Mouse (Mus musculus): Measurements from ENCODE around the gene Kif9.
A peak's percentile ranks its signal among the peaks of the same experiment; 100 is the strongest.

Kif9 gene

DNA sequence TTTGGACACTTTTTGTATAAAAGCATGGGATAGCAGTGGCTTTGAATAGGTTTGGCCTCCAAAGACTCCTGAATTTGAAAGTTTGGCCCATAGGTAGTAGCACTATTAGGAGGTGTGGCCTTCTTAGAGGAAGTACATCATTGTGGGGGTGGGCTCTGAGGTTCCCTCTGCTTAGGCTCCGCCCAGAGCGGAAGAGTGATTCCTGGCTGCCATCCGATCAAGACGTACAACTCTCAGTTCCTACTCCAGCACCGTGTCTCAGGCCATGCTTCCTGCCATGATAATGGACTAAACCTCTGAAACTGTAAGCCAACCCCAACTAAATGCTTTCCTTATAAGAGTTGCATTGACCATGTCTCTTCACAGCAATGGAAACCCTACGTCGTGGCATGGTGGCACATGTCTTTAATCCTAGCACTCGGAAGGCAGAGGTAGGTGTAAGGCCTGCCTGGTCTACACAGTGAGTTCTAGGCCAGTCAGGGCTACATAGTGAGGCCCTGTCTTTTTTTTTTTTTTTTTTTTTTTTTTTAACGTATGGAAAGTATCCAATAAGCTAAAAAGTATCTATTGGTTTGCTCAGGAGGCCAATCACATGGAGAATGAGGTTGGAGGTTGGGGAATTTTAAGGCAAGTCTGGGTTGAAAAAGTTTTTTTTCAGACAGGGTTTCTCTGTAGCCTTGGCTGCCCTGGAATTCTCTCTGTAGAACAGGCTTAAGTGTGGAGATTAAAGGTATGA is 52.4 kb downstream of the Kif9 start:
- no peak for DNase-seq (ENCODE audit: low read depth, low spot score)

DNA sequence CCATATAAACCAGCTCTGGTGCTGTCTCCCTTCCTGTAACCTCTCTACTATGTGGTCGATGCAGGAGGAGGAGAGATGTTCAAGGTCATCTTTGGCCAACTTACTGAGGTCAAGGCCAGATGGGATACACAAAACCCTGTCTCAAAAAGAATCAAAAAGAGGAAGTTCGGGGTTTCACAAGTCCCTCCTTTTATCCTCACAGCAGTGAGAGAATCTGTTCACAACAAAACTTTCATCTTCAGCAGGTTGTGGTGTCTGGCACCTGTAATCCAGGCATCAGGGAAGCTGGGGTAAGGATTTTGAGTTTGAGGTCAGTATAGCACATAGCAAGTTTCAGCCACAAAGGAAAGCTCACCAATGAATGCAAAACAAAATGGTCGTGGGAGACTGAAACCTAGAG is 53.9 kb downstream of the Kif9 start:
- no peak for DNase-seq (ENCODE audit: low read depth, low spot score)

DNA sequence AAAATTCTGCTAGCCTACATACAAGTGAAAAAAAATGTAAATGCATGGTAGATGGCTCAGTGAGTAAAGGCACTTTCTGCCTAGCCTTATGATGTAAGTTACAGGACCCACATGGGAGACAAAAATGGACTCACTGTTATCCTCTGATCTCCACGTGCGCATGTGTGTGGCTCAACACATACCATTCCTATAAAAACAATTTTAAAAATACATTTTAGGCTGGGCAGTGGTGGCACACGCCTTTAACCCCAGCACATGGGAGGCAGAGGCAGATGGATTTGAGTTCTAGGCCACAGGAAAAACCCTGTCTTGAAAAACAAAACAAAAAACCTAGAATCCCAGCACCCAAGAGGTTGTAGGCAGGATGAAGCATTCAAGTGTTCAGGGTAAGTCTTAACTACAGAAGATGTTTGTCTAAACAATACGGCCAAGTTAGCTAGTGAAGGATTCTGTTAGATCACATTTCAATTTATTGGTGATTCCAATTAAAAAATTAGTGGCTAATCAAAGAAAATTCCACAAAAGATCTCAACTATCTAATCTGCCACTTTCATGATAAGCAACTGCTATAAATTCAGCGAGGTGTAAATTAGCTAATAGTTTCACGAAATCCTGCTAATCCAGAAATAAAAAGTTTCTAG is 54.5 kb downstream of the Kif9 start:
- DNase-seq (ENCODE audit: low read depth, low spot score): no peak

DNA sequence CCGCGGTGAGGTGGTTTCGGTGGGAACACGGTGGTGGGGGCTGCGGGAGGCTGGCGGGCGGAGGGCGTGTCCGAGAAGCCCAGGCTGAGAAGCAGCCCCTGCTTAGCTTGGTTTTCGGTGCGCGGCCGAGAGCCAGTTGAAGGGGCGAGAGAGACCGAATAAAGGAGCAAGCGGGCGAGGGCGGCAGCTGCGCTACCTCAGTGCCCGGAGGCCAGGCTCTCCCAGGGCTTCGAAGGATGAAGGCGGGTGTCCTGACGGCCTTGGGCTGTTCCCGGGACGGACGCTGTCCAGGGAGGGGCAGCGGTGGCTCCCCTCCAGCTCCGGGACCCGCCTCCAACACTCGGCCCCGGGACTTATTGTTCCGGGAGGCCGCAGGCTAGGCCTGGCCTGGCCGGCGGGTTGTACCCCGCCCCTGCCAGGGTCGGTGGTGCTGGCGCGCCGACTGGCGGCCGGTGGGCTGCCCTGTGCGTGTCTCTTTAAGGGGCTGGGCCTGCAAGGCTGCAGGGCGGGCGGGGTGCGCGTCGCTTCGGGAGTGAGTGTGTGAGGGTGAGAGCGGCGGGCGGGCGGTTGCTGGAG is 55.2 kb downstream of the Kif9 start:
- peak; percentile 89 for DNase-seq (ENCODE audit: low read depth, low spot score)

DNA sequence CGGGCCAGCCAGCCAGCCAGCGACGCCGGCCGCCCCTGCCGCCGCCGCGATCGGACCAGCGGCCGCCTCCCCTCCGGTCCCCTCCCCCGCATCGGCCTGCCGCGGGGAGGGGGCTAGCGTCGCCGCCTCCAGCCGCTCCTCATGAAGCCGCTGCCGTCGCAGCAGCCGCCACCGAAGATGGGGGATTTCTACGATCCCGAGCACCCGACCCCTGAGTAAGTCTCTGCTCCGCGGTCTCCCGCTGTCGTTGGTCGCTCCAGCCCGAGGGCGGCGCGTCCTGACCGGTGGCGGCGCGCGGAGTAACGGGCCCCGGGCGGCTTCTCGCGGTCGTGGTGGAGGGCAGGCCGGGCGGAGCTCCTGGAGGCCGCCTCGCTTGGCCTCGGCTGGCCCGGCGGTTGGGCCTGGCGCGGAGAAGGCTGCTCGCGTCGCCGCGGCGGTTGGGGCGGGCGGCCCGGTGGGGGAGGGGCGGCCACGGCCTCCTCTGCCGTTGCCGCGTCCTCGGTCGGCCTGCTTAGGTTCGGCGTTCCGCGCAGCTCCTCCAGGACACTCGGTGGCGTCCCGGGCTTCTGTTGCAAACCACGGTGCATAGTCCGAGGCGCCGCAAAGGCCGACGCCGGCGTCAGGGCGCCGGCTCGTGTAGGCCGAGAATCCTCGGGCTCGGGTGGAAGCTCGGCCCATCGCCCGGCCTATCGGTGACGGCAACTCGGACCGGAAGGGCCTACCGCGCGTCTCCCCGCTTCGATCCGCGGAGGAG is 56.0 kb downstream of the Kif9 start, which contains the start of gene Setd2:
Setd2 (plus strand) TSS at position 60 of the 754 bp plus-strand sequence.
- no peak for DNase-seq (ENCODE audit: low read depth, low spot score)

DNA sequence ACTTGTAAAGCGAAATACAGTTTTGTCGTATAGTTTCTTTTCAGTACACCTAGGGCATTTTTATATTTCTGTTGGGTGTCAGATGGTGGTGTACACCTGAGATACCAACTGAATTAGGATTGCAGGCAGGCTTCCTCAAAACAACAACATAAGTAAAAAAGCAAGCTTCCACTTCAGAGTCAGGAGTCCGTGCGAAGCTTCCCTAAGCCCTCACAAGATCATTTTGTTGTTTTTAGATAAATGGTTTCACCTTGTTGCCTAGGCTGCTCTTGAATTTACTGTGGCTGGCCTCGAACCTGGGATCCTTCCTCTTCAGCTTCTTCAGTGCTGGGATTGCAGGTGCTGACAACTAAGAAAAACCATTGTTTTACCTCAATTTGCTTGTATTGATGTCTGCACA is 56.9 kb downstream of the Kif9 start:
- no peak for DNase-seq (ENCODE audit: low read depth, low spot score)

DNA sequence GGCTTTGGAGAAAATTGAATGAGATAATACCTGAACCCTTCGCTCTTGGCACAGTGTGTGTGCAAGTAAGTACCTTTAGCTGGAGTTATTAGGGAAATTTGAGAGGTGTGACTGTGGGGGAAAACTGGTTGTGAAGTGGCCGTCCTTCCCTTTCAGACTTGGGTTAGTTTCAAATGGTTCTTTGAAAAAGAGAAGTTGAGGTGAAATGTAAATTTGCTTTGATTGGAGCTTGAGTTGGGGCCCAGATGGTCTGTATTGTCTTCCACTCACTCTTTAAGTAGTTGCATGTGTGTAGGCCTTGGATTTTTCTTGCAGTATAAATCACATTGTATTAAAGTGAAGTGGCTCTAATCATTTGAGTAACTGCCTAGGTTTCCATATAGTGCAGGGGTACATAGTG is 58.4 kb downstream of the Kif9 start:
- DNase-seq (ENCODE audit: low read depth, low spot score): no peak

DNA sequence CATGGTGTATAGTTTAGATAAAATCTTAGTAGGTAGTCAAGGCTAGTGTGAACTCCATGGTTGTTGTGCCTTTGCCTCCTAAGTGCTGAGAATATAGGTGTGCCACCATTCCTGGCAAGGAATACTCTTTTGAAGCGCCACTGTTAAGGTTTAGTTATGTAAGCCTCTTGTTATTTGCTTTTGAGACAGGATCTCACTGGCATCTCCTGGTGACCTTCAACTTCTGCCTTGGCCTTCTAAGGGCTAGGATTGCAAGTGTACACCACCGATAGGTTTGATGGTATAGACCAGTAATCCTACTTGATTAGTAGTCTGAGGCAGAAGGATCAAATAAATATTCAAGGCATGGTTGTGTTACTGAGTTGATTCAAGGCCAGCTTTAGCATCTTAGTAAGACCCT is 59.9 kb downstream of the Kif9 start:
- DNase-seq (ENCODE audit: low read depth, low spot score): no peak

DNA sequence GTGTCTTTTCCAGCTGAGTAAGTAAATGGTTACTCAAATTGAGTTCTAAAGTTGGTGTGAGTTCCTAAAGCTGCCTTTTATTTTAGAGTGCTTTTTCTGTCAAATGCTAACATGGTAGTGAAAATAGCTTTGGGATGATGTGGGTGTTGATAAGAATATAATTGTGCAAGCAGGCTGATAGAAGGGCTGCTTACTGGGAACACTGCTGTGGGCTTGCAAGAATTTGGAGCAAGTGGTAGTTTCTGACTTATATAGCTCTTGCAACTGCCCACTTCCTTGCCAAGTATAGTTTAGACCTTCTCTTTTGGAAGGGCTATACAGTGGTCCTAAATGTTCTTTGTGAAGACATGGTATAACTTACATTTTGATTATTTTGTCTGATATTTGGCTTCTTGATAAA is 61.8 kb downstream of the Kif9 start:
- DNase-seq (ENCODE audit: low read depth, low spot score): no peak

DNA sequence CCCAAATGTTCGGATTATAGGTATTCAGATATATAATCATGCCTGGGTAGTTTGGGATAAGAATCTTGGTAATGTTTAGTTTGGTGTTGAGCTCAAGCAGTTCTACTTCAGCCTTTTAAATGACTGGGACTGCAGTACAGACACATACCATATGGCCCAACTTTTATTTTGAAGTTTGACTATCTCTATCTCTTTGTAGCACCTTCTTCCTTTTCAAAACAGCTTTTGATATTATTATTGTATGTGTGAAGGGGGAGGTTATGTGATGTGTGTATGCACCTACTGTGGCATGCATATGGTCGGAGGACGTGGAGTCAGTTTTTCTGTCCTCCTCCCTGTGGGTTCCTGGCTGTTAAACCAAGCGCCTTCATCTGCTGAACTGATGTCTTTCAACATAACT is 65.2 kb downstream of the Kif9 start:
- DNase-seq (ENCODE audit: low read depth, low spot score): no peak

DNA sequence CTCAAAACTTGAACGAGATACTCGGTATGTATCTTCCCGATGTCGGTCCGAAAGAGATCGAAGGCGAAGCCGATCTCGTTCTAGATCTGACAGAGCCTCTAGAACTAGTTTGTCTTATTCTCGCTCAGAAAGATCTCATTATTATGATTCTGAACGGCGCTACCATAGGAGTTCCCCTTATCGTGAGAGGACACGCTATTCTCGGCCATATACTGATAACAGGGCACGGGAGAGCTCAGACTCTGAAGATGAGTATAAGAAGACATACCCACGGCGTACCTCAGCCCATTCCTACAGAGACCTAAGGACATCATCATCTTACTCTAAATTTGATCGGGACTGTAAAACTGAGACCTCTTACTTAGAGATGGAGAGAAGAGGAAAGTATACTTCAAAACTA is 71.5 kb downstream of the Kif9 start:
- DNase-seq (ENCODE audit: low read depth, low spot score): no peak

DNA sequence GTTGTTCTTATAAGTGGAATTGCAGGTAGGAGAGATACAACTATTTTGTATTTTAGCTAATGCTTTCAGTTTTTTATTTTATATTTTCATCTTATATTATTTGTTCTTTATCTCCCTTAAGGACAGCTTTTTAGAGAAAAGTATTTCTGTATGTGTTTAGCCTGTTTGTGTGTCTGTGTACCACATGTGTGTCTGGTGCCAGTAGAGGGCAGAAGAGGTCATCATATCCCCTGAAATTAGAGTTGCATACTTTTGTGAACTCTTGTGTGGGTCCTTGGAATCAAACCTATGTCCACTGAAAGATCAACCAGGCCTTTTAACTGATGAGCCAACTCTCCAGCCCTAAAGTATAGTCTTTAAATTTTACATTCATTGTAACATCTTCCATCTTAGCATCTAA is 91.6 kb downstream of the Kif9 start:
- no peak for DNase-seq (ENCODE audit: low read depth, low spot score)

All from retina, postnatal 7 days (tissue).